Mouse (Mus musculus): Measurements from ENCODE around the gene Zap70. TPM values are rescaled to one million over a fixed set of nuclear protein-coding genes. Genes with fewer than 3 reads are reported as not detected.
"Not testable (repeated sequence)": the region's sequence is repeated elsewhere in the genome, so short reads cannot be mapped to it uniquely, and the experiment has no call there.

Zap70 gene
- total RNA-seq, 2 experiments from 2014 or later = 1.7 TPM

- peak; percentile 69 to 88 for DNase-seq (ENCODE audit: low spot score in 2 of 2)
- intact Hi-C loops (cut with DNase I) = no loop called here
Observed at GRCm38 (mm10) chr1:36813415-36813814, 51.8 kb downstream of the Zap70 start.

- intact Hi-C loops (cut with DNase I) = no loop called here
- no peak for DNase-seq (ENCODE audit: low spot score in 2 of 2)
Observed at GRCm38 (mm10) chr1:36814271-36814903, 52.8 kb downstream of the Zap70 start.

GRCm38 (mm10) chr1:36815166-36815565, 53.6 kb downstream of the Zap70 start:
- intact Hi-C loops (cut with DNase I) = no loop called here
- no peak for DNase-seq (ENCODE audit: low spot score in 2 of 2)

GRCm38 (mm10) chr1:36821918-36822317, 60.3 kb downstream of the Zap70 start:
- not testable (repeated sequence) for DNase-seq (ENCODE audit: low spot score in 2 of 2)
- intact Hi-C loops (cut with DNase I) = loop anchor here (5.0 kb wide), 1 partner anchor 115 kb away; no protein-coding TSS in a partner anchor

- intact Hi-C loops (cut with DNase I) = loop anchor here (5.0 kb wide), 1 partner anchor 113 kb away; no protein-coding TSS in a partner anchor
- no peak for DNase-seq (ENCODE audit: low spot score in 2 of 2)
Observed at GRCm38 (mm10) chr1:36824356-36824755, 62.8 kb downstream of the Zap70 start.

- intact Hi-C loops (cut with DNase I) = no loop called here
- no peak for DNase-seq (ENCODE audit: low spot score in 2 of 2)
Observed at GRCm38 (mm10) chr1:36830913-36831866, 69.6 kb downstream of the Zap70 start.

Other genes starting within 250 kb of the Zap70 start
- gene Cnnm3, start 249.9 kb upstream of the Zap70 start, total RNA-seq (2021) = 10 to 100 TPM; 28.7 to 30.4 TPM
- gene Ankrd23, start 224.9 kb upstream of the Zap70 start, total RNA-seq (2021) = 1 to 10 TPM; 5.2 to 6.4 TPM
- gene Gm42417, start 222.4 kb upstream of the Zap70 start, total RNA-seq (2021) = not detected
- gene Ankrd39, start 214.4 kb upstream of the Zap70 start, total RNA-seq (2021) = 10 to 100 TPM; 13.9 to 18.7 TPM
- 10 to 100 TPM; 16.2 to 20.2 TPM for gene Sema4c, start 203.4 kb upstream of the Zap70 start, total RNA-seq (2021)
- gene Fam178b, start 78.6 kb upstream of the Zap70 start, total RNA-seq (2021) = under 1 TPM in 1 of 2 experiments, not detected in 1; 0.53 TPM
- 100 to 1,000 TPM; 688 to 718 TPM for gene Cox5b, start 70.3 kb upstream of the Zap70 start, total RNA-seq (2021)
- 1 to 10 TPM; 1.3 to 1.7 TPM for gene 4933424G06Rik, start 51.6 kb upstream of the Zap70 start, total RNA-seq (2021)
- gene Actr1b, start 47.4 kb upstream of the Zap70 start, total RNA-seq (2021) = 100 to 1,000 TPM; 273 to 294 TPM
- gene Tmem131, start 181.9 kb downstream of the Zap70 start, total RNA-seq (2021) = 10 to 100 TPM; 57.2 to 60.2 TPM

Measured in left cerebral cortex, postnatal 14 days (tissue).